Mouse (Mus musculus): Measurements from ENCODE around the gene Utp14a.

DNA sequence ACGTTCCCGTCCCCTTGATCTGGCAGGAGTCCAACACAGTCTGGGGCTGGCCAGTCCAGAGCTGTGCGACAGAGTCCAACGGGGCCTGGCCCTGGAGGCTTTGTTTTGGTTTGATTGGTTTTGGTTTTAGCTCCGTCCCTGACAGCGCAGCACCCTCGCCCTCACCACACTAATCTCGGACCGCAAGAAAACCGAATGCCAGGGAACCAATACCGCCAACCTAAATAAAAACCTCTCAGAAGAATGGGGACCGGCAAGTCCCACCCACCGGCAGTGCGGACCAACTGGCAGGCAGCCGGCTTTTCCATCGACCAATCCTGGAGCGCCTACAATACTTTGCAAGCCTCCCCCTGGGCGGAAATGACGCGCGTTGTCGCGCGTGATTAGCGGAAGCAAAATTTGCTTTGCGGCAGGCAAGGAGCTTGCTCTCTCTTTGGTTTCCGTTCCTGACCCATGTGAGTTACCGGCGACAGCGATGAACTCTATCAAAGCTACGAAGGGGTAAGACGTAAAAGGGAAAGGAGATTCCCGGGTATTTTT, at the start of gene Utp14a:
- TF ChIP-seq GATA1 (IDR thresholded peaks at IDR 0.05; ENCODE audit: low read depth, low read length) = no peak
- TF ChIP-seq CTCF (IDR thresholded peaks at IDR 0.05 in 2 of 3, conservative IDR thresholded peaks at IDR 0.05 in 1 of 3; ENCODE audit: control insufficient read depth in 1 of 3, insufficient read depth in 1 of 3, low read depth in 2 of 3, low read length in 3 of 3, poor library complexity in 1 of 3, severe bottlenecking in 1 of 3) = no peak
- TF ChIP-seq POLR2A (IDR thresholded peaks at IDR 0.05; ENCODE audit: control insufficient read depth in 1 of 2, insufficient read depth in 1 of 2, low read depth in 1 of 2, low read length in 2 of 2, poor library complexity in 1 of 2) = peak; percentile 35 to 78; a peak in 2 of 4 replicates
- peak; percentile 78; the same call in 1 of the 2 replicates for TF ChIP-seq ZMIZ1 (IDR thresholded peaks at IDR 0.05; ENCODE audit: low read depth, low read length)
- TF ChIP-seq SIN3A (IDR thresholded peaks at IDR 0.05; ENCODE audit: low read length) = peak; percentile 80
- peak; percentile 84; the same call in 1 of the 2 replicates for TF ChIP-seq MYC (IDR thresholded peaks at IDR 0.05; ENCODE audit: low read depth, low read length)
- no peak for TF ChIP-seq ZKSCAN1 (IDR thresholded peaks at IDR 0.05; ENCODE audit: low read depth, low read length)
- TF ChIP-seq EP300 (IDR thresholded peaks at IDR 0.05; ENCODE audit: low read depth in 1 of 2, low read length in 2 of 2) = no peak; a peak in 1 of 4 replicates
- TF ChIP-seq ZNF384 (IDR thresholded peaks at IDR 0.05; ENCODE audit: low read depth, low read length) = no peak
- peak; percentile 89 for TF ChIP-seq HCFC1 (IDR thresholded peaks at IDR 0.05; ENCODE audit: low read depth, low read length)
- TF ChIP-seq POLR2AphosphoS2 (IDR thresholded peaks at IDR 0.05; ENCODE audit: low read length) = peak; percentile 36; the same call in 1 of the 2 replicates
- TF ChIP-seq UBTF (IDR thresholded peaks at IDR 0.05; ENCODE audit: borderline replicate concordance, insufficient read depth, low read depth, low read length) = no peak
- peak; percentile 70; the same call in 1 of the 2 replicates for TF ChIP-seq KAT2A (conservative IDR thresholded peaks at IDR 0.05; ENCODE audit: low read depth, low read length)
- no peak for TF ChIP-seq ZC3H11A (IDR thresholded peaks at IDR 0.05; ENCODE audit: low read depth, low read length)

Data from MEL (cell line).